Mouse (Mus musculus): Measurements from ENCODE around the gene Dock8. TPM values are rescaled to one million over a fixed set of nuclear protein-coding genes. Genes with fewer than 3 reads are reported as not detected.

The Dock8 gene
- polyA plus RNA-seq, 1 experiment: 8.2 TPM

GRCm38 (mm10) chr19:25137907-25138820 lies 138.8 kb downstream of the Dock8 start:
- H3ac ChIP-seq (ENCODE audit: control insufficient read depth, insufficient read length, low read depth): no peak overlapping the region
- no peak for TF ChIP-seq MYOD1 (IDR thresholded peaks at IDR 0.05; ENCODE audit: control insufficient read depth, insufficient read length, low read depth)

DNA sequence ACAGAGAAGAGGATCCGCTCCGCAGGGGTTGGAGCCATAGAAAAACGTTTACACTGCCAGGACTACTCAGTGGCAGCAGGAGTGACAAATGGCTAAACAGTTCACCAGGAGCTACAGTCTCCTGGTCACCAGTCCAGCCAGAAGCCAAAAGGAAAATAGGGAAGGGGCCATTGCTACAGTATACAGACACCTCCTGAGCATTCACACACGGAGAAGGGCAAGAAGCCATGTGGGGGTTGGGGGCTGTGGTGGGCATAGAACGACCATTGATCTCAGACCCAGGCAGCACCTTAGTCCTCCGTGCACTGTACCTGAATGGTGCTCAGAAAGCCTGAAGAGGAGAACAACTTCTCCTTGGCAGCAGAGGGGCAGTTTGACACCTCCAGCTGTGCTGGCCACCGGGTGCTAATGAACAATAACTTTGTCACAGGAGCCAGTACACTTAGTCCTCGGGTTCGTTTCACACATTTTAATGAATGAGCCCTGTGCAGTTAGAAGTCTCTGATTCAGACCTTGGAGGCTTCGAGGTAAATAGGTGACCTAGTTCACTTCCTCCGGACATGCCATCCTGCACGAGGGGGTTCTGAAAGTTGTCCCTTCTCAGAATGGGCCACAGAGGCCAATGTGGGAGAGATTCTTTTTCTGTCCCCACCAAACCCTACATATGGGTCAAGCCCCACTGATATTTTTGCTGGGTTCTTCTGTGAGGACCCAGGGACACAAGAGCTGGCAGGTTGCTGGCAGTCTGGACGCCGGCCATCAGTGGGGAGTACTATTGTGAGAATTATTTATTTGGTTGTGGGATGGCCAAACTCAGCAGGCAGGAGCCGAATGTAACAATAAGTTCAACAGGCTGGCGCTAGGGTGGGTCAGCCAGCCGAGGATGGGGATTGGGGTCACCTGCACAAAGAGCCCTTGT lies 145.0 kb downstream of the Dock8 start:
- Histone ChIP-seq H3K36me3 (ENCODE audit: control insufficient read depth, insufficient read depth) (peaks cover 26% of the 10 kb centered on the region), H3K79me2 (ENCODE audit: control insufficient read depth, insufficient read depth) (no peaks in the 10 kb centered on the region), H3K27me3 (ENCODE audit: control insufficient read depth, insufficient read depth, insufficient read length) (no peaks in the 10 kb centered on the region), H3K4me3 (ENCODE audit: insufficient read depth, poor library complexity, severe bottlenecking) (no peak overlapping the region), H3K79me3 (ENCODE audit: low read depth) (no peaks in the 10 kb centered on the region), H3ac (ENCODE audit: control insufficient read depth, insufficient read length, low read depth) (no peak overlapping the region)
- TF ChIP-seq MYOG (IDR thresholded peaks at IDR 0.05; ENCODE audit: control insufficient read depth, extremely low read depth, insufficient read length): no peak
- no peak for TF ChIP-seq USF1 (IDR thresholded peaks at IDR 0.05; ENCODE audit: low read depth)
- no peak for TF ChIP-seq FOSL1 (IDR thresholded peaks at IDR 0.05; ENCODE audit: insufficient read depth, low read length, poor library complexity, severe bottlenecking)

More at GRCm38 (mm10) chr19:25137907-25138820, 138.8 kb downstream of the Dock8 start:
- Histone ChIP-seq H3K36me3 (ENCODE audit: control insufficient read depth, insufficient read depth) (peaks cover 47% of the 10 kb centered on the region), H3K79me2 (ENCODE audit: control insufficient read depth, insufficient read depth) (no peaks in the 10 kb centered on the region), H3K27me3 (ENCODE audit: control insufficient read depth, insufficient read depth, insufficient read length) (no peaks in the 10 kb centered on the region), H3K4me3 (ENCODE audit: insufficient read depth, poor library complexity, severe bottlenecking) (no peak overlapping the region), H3K79me3 (ENCODE audit: low read depth) (no peaks in the 10 kb centered on the region)

DNA sequence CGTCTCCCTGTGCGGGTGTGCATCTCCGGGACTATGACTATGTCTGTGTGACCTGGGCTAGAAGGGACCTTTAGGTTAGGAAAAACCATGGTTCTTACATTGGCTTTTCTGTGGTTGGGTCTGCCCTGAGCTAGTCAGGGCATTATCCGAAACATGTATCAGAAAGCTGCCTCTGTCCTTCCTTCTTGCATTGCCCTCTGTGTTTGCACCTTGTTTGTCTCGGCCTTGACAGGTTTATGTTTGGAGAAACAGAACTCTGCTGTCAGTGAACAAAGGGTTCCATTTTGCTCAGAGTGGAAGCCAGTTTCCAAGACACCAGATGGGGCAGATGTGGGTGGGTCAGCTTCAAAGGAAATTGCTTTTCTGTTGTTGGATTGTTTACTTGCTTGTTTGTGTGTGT lies 145.8 kb downstream of the Dock8 start:
- H3ac ChIP-seq (ENCODE audit: control insufficient read depth, insufficient read length, low read depth): no peak overlapping the region
- H3K79me2 ChIP-seq (ENCODE audit: control insufficient read depth, insufficient read depth): no peaks in the 10 kb centered on the region
- no peak overlapping the region for H3K4me3 ChIP-seq (ENCODE audit: insufficient read depth, poor library complexity, severe bottlenecking)
- H3K36me3 ChIP-seq (ENCODE audit: control insufficient read depth, insufficient read depth): peaks cover 26% of the 10 kb centered on the region
- no peaks in the 10 kb centered on the region for H3K79me3 ChIP-seq (ENCODE audit: low read depth)
- no peak for TF ChIP-seq MAX (IDR thresholded peaks at IDR 0.05)
- TF ChIP-seq FOSL1 (IDR thresholded peaks at IDR 0.05; ENCODE audit: insufficient read depth, low read length, poor library complexity, severe bottlenecking): no peak
- no peak for TF ChIP-seq MYOG (IDR thresholded peaks at IDR 0.05; ENCODE audit: control insufficient read depth, extremely low read depth, insufficient read length)
- TF ChIP-seq CTCF (IDR thresholded peaks at IDR 0.05; ENCODE audit: control insufficient read depth, insufficient read depth, insufficient read length): no peak
- no peak for TF ChIP-seq USF1 (IDR thresholded peaks at IDR 0.05; ENCODE audit: low read depth)
- no peak for TF ChIP-seq MYOD1 (IDR thresholded peaks at IDR 0.05; ENCODE audit: control insufficient read depth, insufficient read length, low read depth)
- no peak for TF ChIP-seq CEBPB (IDR thresholded peaks at IDR 0.05; ENCODE audit: low read depth)
- no peaks in the 10 kb centered on the region for H3K27me3 ChIP-seq (ENCODE audit: control insufficient read depth, insufficient read depth, insufficient read length)

DNA sequence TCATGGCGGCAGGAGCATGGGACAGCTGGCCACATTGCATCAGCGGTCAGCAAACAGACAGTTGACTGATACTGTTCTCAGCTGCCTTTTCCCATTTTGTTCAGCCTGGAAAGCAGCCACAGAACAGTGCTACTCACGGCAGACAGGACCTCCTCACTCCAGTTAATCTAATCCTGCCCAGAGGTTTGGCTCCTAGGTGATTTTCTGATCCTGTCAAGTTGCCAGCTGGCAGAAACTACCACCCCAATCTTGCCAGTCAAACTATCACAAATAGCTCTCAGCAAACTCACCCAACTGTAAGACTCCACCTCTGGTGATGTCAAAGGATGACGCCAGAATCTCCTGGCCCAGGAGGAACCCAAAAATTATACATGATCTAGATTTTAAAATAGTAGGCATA lies 146.8 kb downstream of the Dock8 start:
- Histone ChIP-seq H3K79me3 (ENCODE audit: low read depth) (no peaks in the 10 kb centered on the region), H3K27me3 (ENCODE audit: control insufficient read depth, insufficient read depth, insufficient read length) (no peaks in the 10 kb centered on the region), H3K79me2 (ENCODE audit: control insufficient read depth, insufficient read depth) (no peaks in the 10 kb centered on the region), H3ac (ENCODE audit: control insufficient read depth, insufficient read length, low read depth) (no peak overlapping the region), H3K36me3 (ENCODE audit: control insufficient read depth, insufficient read depth) (peaks cover 16% of the 10 kb centered on the region), H3K4me3 (ENCODE audit: insufficient read depth, poor library complexity, severe bottlenecking) (no peak overlapping the region)
- no peak for TF ChIP-seq MYOD1 (IDR thresholded peaks at IDR 0.05; ENCODE audit: control insufficient read depth, insufficient read length, low read depth)
- no peak for TF ChIP-seq MYOG (IDR thresholded peaks at IDR 0.05; ENCODE audit: control insufficient read depth, extremely low read depth, insufficient read length)
- no peak for TF ChIP-seq FOSL1 (IDR thresholded peaks at IDR 0.05; ENCODE audit: insufficient read depth, low read length, poor library complexity, severe bottlenecking)

- H3K79me2 ChIP-seq (ENCODE audit: control insufficient read depth, insufficient read depth): no peaks in the 10 kb centered on the region
- no peak overlapping the region for H3ac ChIP-seq (ENCODE audit: control insufficient read depth, insufficient read length, low read depth)
- no peak overlapping the region for H3K4me3 ChIP-seq (ENCODE audit: insufficient read depth, poor library complexity, severe bottlenecking)
- no peaks in the 10 kb centered on the region for H3K27me3 ChIP-seq (ENCODE audit: control insufficient read depth, insufficient read depth, insufficient read length)
- no peaks in the 10 kb centered on the region for H3K79me3 ChIP-seq (ENCODE audit: low read depth)
- peaks cover 8% of the 10 kb centered on the region for H3K36me3 ChIP-seq (ENCODE audit: control insufficient read depth, insufficient read depth)
- TF ChIP-seq USF1 (IDR thresholded peaks at IDR 0.05; ENCODE audit: low read depth) (no peak), FOSL1 (IDR thresholded peaks at IDR 0.05; ENCODE audit: insufficient read depth, low read length, poor library complexity, severe bottlenecking) (no peak), MYOG (IDR thresholded peaks at IDR 0.05; ENCODE audit: control insufficient read depth, extremely low read depth, insufficient read length) (no peak), CTCF (IDR thresholded peaks at IDR 0.05; ENCODE audit: control insufficient read depth, insufficient read depth, insufficient read length) (no peak), MYOD1 (IDR thresholded peaks at IDR 0.05; ENCODE audit: control insufficient read depth, insufficient read length, low read depth) (no peak), CEBPB (IDR thresholded peaks at IDR 0.05; ENCODE audit: low read depth) (no peak), MAX (IDR thresholded peaks at IDR 0.05) (no peak)
Measured at GRCm38 (mm10) chr19:25149788-25150187, 150.5 kb downstream of the Dock8 start.
